Mouse (Mus musculus) liver, postnatal 0 days (tissue): ENCODE measurements around the gene Hist1h3g.

Experiments
- CTCF ChIP-seq: sonication (generic); IDR thresholded peaks from 2 replicates; pipeline ENCODE4 v1.5.1; 2016; ENCODE audit warnings: antibody characterized with exemption, low read depth
- EP300 ChIP-seq: IDR thresholded peaks from 2 replicates; pipeline ENCODE4 v1.6.1; 2016; ENCODE audit warnings: antibody characterized with exemption, low read depth, mild to moderate bottlenecking

- TF ChIP-seq CTCF: no peak
- TF ChIP-seq EP300: peak; percentile 92
Observed at GRCm38 (mm10) chr13:23530901-23531875, 4.0 kb upstream of the Hist1h3g start, which contains the start of gene Hist1h4h.
